Mouse (Mus musculus) small intestine, adult 2 months (tissue): ENCODE data around the gene Pa2g4.

Experiments
- CTCF ChIP-seq: fragments of 200-500 bp; IDR thresholded peaks from 2 replicates; pipeline ENCODE4 v1.5.1; 2012; ENCODE audit warnings: low read depth, mild to moderate bottlenecking, control low read depth, inconsistent platforms, low read length, moderate library complexity, mixed read lengths; ENCODE audit not compliant: insufficient replicate concordance, insufficient read length; ENCODE audit errors: extremely low read depth
- POLR2A ChIP-seq: fragments of 200-500 bp; IDR thresholded peaks from 2 replicates; pipeline ENCODE4 v1.6.1; 2012; ENCODE audit warnings: low read depth, mild to moderate bottlenecking, control low read depth, inconsistent platforms, low read length, moderate library complexity

GRCm38 (mm10) chr10:128588775-128589463 lies 23.1 kb upstream of the Pa2g4 start:
- TF ChIP-seq POLR2A (no peak; the same call in 1 of the 2 replicates), CTCF (no peak)
